Mouse (Mus musculus): Measurements from ENCODE around the gene Neb.

- no peak for TF ChIP-seq POLR2A (IDR thresholded peaks at IDR 0.05; ENCODE audit: insufficient read depth, low read depth, low read length)
- no peak for TF ChIP-seq CTCF (IDR thresholded peaks at IDR 0.05; ENCODE audit: insufficient read depth, low read depth, low read length)
These were observed 208.8 kb downstream of the Neb start for GRCm38 (mm10) chr2:52169243-52170005.
